Mouse (Mus musculus): ENCODE data around the gene Arl5c. TPM values are rescaled to one million over a fixed set of nuclear protein-coding genes. Genes with fewer than 3 reads are reported as not detected.

The Arl5c gene
- polyA plus RNA-seq, 1 experiment from 2014 or later, result 7.8 TPM

GRCm38 (mm10) chr11:97970771-97971170, 25.2 kb downstream of the Arl5c start:
- H3K4me1 ChIP-seq, result peaks cover 9% of the 10 kb centered on the region; the same call in 1 of the 2 replicates
- H3K4me2 ChIP-seq, result no peak overlapping the region
- 92% methylated on average over 7 of the region's 7 CpGs for WGBS
- no peaks in the 10 kb centered on the region for H3K9me3 ChIP-seq
- H3K36me3 ChIP-seq (replicated peaks), result no peaks in the 10 kb centered on the region
- no peak overlapping the region for H3K27ac ChIP-seq
- ATAC-seq (ENCODE audit: low FRiP score), result no peak
- H3K4me3 ChIP-seq (replicated peaks), result no peak overlapping the region
- no peak overlapping the region for H3K9ac ChIP-seq
- peaks cover 4% of the 10 kb centered on the region; the same call in 1 of the 2 replicates for H3K27me3 ChIP-seq

DNA sequence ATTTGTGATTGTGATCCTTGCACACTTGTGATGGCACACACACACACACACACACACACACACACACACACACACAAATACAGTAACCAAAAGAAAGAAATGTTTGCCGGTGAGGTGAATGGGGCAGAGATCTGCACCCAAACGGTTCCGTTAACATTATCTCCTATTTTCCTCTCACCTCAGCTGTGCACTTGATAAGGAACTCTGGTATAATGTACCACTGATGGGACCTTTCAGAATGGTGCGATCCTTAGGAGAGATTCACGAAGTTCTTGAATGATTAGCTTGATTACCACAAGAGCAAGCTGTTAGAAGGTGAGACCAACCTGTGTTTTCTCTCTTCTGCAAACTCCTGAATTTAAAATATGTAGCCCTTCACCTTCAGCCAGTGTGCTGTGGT, 27.6 kb downstream of the Arl5c start:
- Histone ChIP-seq H3K36me3 (replicated peaks) (no peaks in the 10 kb centered on the region), H3K4me1 (peaks cover 9% of the 10 kb centered on the region; the same call in 1 of the 2 replicates), H3K27me3 (peaks cover 4% of the 10 kb centered on the region; the same call in 1 of the 2 replicates), H3K9me3 (no peaks in the 10 kb centered on the region), H3K9ac (no peak overlapping the region), H3K4me3 (replicated peaks) (no peak overlapping the region), H3K27ac (no peak overlapping the region), H3K4me2 (no peak overlapping the region)
- 83% methylated on average over 5 of the region's 5 CpGs for WGBS
- no peak for ATAC-seq (ENCODE audit: low FRiP score)

- Histone ChIP-seq H3K9ac (no peak overlapping the region), H3K36me3 (replicated peaks) (no peaks in the 10 kb centered on the region), H3K4me1 (peaks cover 9% of the 10 kb centered on the region; the same call in 1 of the 2 replicates), H3K4me2 (no peak overlapping the region), H3K4me3 (replicated peaks) (no peak overlapping the region), H3K27ac (peak overlapping the region; percentile 11; the same call in 1 of the 2 replicates), H3K9me3 (no peaks in the 10 kb centered on the region), H3K27me3 (peaks cover 4% of the 10 kb centered on the region; the same call in 1 of the 2 replicates)
- 47% methylated on average over 2 of the region's 2 CpGs for WGBS
- ATAC-seq (ENCODE audit: low FRiP score), result no peak
Measured at GRCm38 (mm10) chr11:97967114-97967513, 28.9 kb downstream of the Arl5c start.

GRCm38 (mm10) chr11:97960907-97961306, 35.1 kb downstream of the Arl5c start:
- 93% methylated on average over 1 of the region's 1 CpGs for WGBS
- Histone ChIP-seq H3K27me3 (no peaks in the 10 kb centered on the region), H3K4me2 (no peak overlapping the region), H3K9ac (no peak overlapping the region), H3K9me3 (no peaks in the 10 kb centered on the region), H3K36me3 (replicated peaks) (no peaks in the 10 kb centered on the region), H3K27ac (no peak overlapping the region), H3K4me3 (replicated peaks) (no peak overlapping the region), H3K4me1 (peaks cover 10% of the 10 kb centered on the region)
- ATAC-seq (ENCODE audit: low FRiP score), result no peak

DNA sequence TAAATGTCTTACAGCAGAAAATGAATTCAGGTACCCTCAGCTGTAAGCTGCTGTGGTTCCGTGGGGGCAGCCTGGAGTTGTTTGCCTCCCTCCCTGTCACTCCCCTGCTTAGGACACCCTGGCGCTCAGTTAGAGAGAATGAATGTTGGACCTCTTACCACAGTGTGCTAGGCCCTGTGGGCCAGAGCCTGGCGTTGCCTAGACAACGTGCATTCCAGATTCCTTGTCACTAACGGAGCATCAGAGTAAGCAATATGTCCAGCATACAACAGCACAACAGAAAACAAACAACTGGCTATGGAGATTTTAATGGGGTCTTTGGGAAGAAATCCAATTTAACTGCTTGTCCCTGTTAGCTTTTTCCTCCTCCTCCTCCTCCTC, 36.7 kb downstream of the Arl5c start:
- Histone ChIP-seq H3K9ac (no peak overlapping the region), H3K27ac (no peak overlapping the region)
- 51% methylated on average over 5 of the region's 5 CpGs for WGBS

DNA sequence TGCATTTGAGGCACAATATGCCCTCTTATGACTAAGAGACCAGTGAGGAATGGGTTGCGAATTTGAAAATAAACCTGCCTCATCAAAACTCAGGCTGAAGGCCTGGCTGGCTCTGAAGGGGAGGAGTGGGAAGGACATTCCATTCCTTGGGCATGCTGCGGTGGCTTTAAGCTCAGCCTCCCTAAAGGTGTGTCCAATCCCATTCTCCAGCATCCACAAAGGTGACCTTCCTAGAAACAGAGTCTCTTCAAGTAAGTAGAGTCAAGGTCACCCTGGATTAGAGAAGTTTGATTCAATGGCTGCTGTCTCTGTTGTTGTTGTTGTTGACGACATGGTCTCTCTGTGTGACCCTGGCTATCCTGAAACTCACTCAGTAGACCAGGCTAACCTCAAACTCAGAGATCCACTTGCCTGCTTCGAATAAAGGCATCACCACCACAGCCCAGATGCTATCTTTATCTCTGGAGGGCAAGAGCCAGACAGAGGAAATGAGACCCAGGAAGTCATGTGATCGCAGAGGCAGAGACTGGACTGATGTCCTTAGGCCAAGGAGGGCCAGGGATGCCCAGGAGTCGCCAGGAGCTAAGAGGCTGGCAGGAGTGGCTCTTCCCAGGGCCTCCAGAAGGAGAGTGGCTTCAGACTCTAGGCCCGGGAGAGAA, 37.2 kb downstream of the Arl5c start:
- Histone ChIP-seq H3K9ac (no peak overlapping the region), H3K4me2 (no peak overlapping the region), H3K4me1 (peaks cover 18% of the 10 kb centered on the region), H3K9me3 (no peaks in the 10 kb centered on the region), H3K4me3 (replicated peaks) (no peak overlapping the region), H3K27ac (no peak overlapping the region), H3K27me3 (no peaks in the 10 kb centered on the region), H3K36me3 (replicated peaks) (no peaks in the 10 kb centered on the region)
- 83% methylated on average over 7 of the region's 7 CpGs for WGBS
- no peak for ATAC-seq (ENCODE audit: low FRiP score)

More for the DNA sequence above, 36.7 kb downstream of the Arl5c start:
- H3K4me2 ChIP-seq, result no peak overlapping the region
- H3K4me3 ChIP-seq (replicated peaks), result no peak overlapping the region
- ATAC-seq (ENCODE audit: low FRiP score), result no peak
- H3K36me3 ChIP-seq (replicated peaks), result no peaks in the 10 kb centered on the region
- H3K4me1 ChIP-seq, result peaks cover 18% of the 10 kb centered on the region
- H3K9me3 ChIP-seq, result no peaks in the 10 kb centered on the region
- no peaks in the 10 kb centered on the region for H3K27me3 ChIP-seq

DNA sequence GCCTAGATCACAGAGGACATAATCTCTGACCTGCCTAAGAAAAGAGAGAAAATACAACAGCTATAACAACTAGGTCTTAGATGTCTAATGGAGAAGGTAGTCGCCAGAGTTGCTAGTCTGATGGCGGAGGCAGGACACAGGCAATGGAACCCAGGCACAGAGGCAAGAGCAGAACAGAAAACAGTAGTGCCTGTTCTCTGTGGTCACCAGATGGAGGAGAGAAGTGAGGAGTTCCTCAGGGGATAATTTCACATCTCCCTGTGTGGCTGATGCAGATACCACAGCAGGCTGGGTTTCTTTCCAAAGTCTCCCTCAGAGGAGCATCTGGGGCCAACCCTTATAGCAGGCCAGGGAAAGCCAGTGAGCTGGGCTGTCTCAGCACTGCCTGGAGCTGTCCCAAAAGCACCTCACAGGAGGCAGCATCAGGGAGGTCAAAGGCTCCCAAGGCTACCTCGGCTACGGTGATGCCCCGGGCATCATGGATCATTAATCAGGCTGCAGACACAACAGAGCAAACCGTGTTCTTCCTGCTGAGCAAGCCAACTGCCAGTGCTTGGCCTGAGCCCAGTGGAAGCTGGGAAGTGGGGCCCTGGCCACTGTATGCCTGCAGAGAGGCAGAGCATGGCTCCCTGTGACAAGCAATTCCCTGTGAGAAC, 38.9 kb downstream of the Arl5c start:
- no peak overlapping the region for H3K4me3 ChIP-seq (replicated peaks)
- WGBS, result 68% methylated on average over 6 of the region's 6 CpGs
- ATAC-seq (ENCODE audit: low FRiP score), result no peak
- H3K9ac ChIP-seq, result no peak overlapping the region
- no peak overlapping the region for H3K27ac ChIP-seq
- H3K36me3 ChIP-seq (replicated peaks), result no peaks in the 10 kb centered on the region
- peaks cover 18% of the 10 kb centered on the region for H3K4me1 ChIP-seq
- no peaks in the 10 kb centered on the region for H3K27me3 ChIP-seq
- H3K4me2 ChIP-seq, result no peak overlapping the region
- no peaks in the 10 kb centered on the region for H3K9me3 ChIP-seq

DNA sequence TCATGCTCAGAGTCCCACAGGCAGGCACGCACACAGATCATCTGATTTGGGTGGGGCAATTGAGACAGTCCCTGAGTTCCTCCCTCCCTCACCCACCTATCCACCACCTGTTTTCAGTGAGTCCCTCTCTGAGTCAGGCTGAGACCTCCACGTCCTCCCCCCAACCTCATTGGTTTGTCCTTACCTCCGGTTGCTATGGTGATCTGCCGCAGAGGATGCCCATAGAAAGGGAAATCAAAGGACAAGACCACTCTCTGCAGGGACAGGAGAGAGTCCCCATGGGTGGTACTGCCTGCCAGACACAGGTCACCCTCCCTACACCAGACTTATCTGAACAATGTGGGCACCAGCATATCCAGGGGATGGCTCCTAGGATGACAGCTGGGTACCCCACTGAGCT, 40.1 kb downstream of the Arl5c start:
- no peak for ATAC-seq (ENCODE audit: low FRiP score)
- no peak overlapping the region for H3K27ac ChIP-seq

DNA sequence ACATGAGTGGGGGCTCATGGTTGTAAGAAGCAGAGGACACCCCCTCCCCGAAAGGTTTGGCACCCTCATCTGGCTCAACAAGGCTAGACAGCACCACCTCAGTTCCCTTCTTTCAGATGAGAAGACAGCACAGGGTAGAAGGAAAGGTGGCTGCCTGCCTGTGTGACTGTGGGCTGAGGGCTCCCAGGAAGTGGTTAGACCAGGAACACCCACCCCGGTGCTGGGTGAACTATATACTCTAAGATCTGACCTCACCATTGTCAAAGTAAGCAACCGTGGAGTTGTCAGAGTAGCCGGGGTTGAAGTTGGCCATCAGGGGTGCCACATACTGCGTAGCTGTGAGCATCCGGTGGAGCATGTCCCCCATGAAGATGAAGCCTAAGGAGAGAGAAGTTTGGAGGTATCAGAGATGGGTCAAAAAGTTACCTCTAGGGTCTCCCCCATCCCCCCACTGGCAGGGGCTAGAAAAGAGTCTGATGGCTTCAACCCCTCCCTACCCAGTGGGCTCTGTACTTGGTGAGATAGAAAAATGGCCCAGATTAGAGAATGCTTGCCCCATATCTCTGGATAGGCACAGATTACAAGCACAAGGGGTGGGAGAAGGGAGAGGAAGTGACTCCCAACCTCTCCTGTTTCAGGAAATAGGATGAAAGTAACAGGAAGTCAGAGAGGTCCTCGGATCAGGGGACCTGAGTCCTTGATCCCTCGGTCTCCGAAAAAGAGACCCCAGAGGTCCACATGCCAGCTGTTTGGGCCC, 40.7 kb downstream of the Arl5c start:
- no peaks in the 10 kb centered on the region for H3K9me3 ChIP-seq
- peaks cover 22% of the 10 kb centered on the region for H3K4me1 ChIP-seq
- no peak overlapping the region for H3K4me2 ChIP-seq
- no peaks in the 10 kb centered on the region for H3K36me3 ChIP-seq (replicated peaks)
- WGBS, result 83% methylated on average over 9 of the region's 9 CpGs
- H3K27ac ChIP-seq, result no peak overlapping the region
- H3K4me3 ChIP-seq (replicated peaks), result no peak overlapping the region
- no peak for ATAC-seq (ENCODE audit: low FRiP score)
- no peak overlapping the region for H3K9ac ChIP-seq
- H3K27me3 ChIP-seq, result no peaks in the 10 kb centered on the region

More for the DNA sequence above, 40.1 kb downstream of the Arl5c start:
- H3K9ac ChIP-seq, result 0 out of 2 replicates have a peak overlapping the region, but pooled peaks have one; percentile 7
- WGBS, result 30% methylated on average over 4 of the region's 4 CpGs
- no peaks in the 10 kb centered on the region for H3K36me3 ChIP-seq (replicated peaks)
- H3K4me3 ChIP-seq (replicated peaks), result no peak overlapping the region
- H3K9me3 ChIP-seq, result no peaks in the 10 kb centered on the region
- H3K4me1 ChIP-seq, result peaks cover 18% of the 10 kb centered on the region
- H3K27me3 ChIP-seq, result no peaks in the 10 kb centered on the region
- H3K4me2 ChIP-seq, result no peak overlapping the region

GRCm38 (mm10) chr11:97954469-97955141, 41.4 kb downstream of the Arl5c start:
- peaks cover 28% of the 10 kb centered on the region for H3K4me1 ChIP-seq
- no peak overlapping the region for H3K27ac ChIP-seq
- no peaks in the 10 kb centered on the region for H3K36me3 ChIP-seq (replicated peaks)
- no peak for ATAC-seq (ENCODE audit: low FRiP score)
- WGBS, result 78% methylated on average over 14 of the region's 14 CpGs
- H3K4me2 ChIP-seq, result no peak overlapping the region
- no peak overlapping the region for H3K4me3 ChIP-seq (replicated peaks)
- H3K27me3 ChIP-seq, result no peaks in the 10 kb centered on the region
- no peaks in the 10 kb centered on the region for H3K9me3 ChIP-seq
- no peak overlapping the region for H3K9ac ChIP-seq

- Histone ChIP-seq H3K4me2 (no peak overlapping the region), H3K27ac (no peak overlapping the region), H3K36me3 (replicated peaks) (no peaks in the 10 kb centered on the region), H3K4me1 (peaks cover 25% of the 10 kb centered on the region), H3K9me3 (no peaks in the 10 kb centered on the region), H3K9ac (no peak overlapping the region), H3K27me3 (no peaks in the 10 kb centered on the region), H3K4me3 (replicated peaks) (no peak overlapping the region)
- 87% methylated on average over 6 of the region's 6 CpGs for WGBS
- ATAC-seq (ENCODE audit: low FRiP score), result no peak
Measured at GRCm38 (mm10) chr11:97953939-97954275, 42.1 kb downstream of the Arl5c start.

All from forebrain, embryonic 12.5 days (tissue).